ENCODE assay signal across 9 mouse cellular contexts in genomic region chr8:79384276-79385271, GRCm38 (mm10). TPM values are rescaled to one million over a fixed set of nuclear protein-coding genes. Genes with fewer than 3 reads are reported as not detected.
DNase-seq lines count a peak whose midpoint lies in the region; ATAC-seq and TF ChIP-seq lines count a peak whose summit lies in the region.
"Had no signal": no experiment of that assay in that cellular context is flagged by ENCODE, and none has a peak within 500 bp of the region (broad histone marks: within the 10 kb centered on the region; RNA-seq: fewer than 3 reads in every experiment).

No protein-coding gene starts in this region.

- H3K4me3 ChIP-seq in lung, embryonic 14.5 days (ENCODE audit: low read depth, low read length): no peak overlapping the region
- H3K4me3 ChIP-seq in heart, postnatal 0 days (ENCODE audit: low read depth, low read length): peak overlapping the region; percentile 8; the same call in 1 of the 2 replicates
- peak overlapping the region; percentile 12; the same call in 1 of the 2 replicates for H3K4me3 ChIP-seq in limb, embryonic 12.5 days (replicated peaks)
- peak overlapping the region; percentile 5; the same call in 1 of the 2 replicates for H3K4me3 ChIP-seq in neural tube, embryonic 13.5 days

- peak overlapping the region; percentile 34 for H3K4me2 ChIP-seq in lung, embryonic 14.5 days
- peak overlapping the region; percentile 35 for H3K4me2 ChIP-seq in heart, postnatal 0 days (ENCODE audit: low read depth, low read length)
- H3K4me2 ChIP-seq in limb, embryonic 12.5 days: peak overlapping the region; percentile 37
- peak overlapping the region; percentile 18 for H3K4me2 ChIP-seq in neural tube, embryonic 13.5 days

- no peak for TF ChIP-seq CTCF in lung, embryonic 14.5 days (IDR thresholded peaks at IDR 0.05; ENCODE audit: low read depth)
- no peak for TF ChIP-seq CTCF in heart, postnatal 0 days (IDR thresholded peaks at IDR 0.05; ENCODE audit: low read depth)

- peaks cover 7% of the 10 kb centered on the region; the same call in 1 of the 2 replicates for H3K4me1 ChIP-seq in lung, embryonic 14.5 days (ENCODE audit: insufficient read depth)
- peaks cover 31% of the 10 kb centered on the region for H3K4me1 ChIP-seq in heart, postnatal 0 days (ENCODE audit: control insufficient read depth, insufficient read depth)
- peaks cover 61% of the 10 kb centered on the region for H3K4me1 ChIP-seq in limb, embryonic 12.5 days (replicated peaks)
- peaks cover 76% of the 10 kb centered on the region for H3K4me1 ChIP-seq in neural tube, embryonic 13.5 days (replicated peaks)

- H3K9ac ChIP-seq in lung, embryonic 14.5 days: no peak overlapping the region
- no peak overlapping the region for H3K9ac ChIP-seq in heart, postnatal 0 days (replicated peaks; ENCODE audit: low read depth, low read length)
- H3K9ac ChIP-seq in limb, embryonic 12.5 days (replicated peaks): no peak overlapping the region
- peak overlapping the region; percentile 31; the same call in 1 of the 2 replicates for H3K9ac ChIP-seq in neural tube, embryonic 13.5 days

- DNase-seq in lung, embryonic 14.5 days: no peak
- no peak for DNase-seq in lung, postnatal 10 days
- no peak for DNase-seq in heart, postnatal 0 days (ENCODE audit: low spot score)
- no peak for DNase-seq in MN1 (ENCODE audit: low spot score)
- DNase-seq in right cerebral cortex, postnatal 10 days (ENCODE audit: low spot score in 2 of 2): no peak
- DNase-seq: cerebellum, adult 11 months; lung, adult 2 months had no signal

- no peak for ATAC-seq in lung, embryonic 14.5 days (ENCODE audit: insufficient read depth)
- ATAC-seq in heart, postnatal 0 days (ENCODE audit: insufficient read depth, low read depth): no peak
- ATAC-seq in limb, embryonic 12.5 days (ENCODE audit: insufficient number of reproducible peaks, insufficient read depth, low FRiP score, low TSS enrichment, low read depth): no peak
- ATAC-seq in neural tube, embryonic 13.5 days (ENCODE audit: low read depth): no peak

- 0 out of 2 replicates have a peak, but pooled peaks cover 2% of the 10 kb centered on the region for H3K36me3 ChIP-seq in lung, embryonic 14.5 days (ENCODE audit: insufficient read depth)
- no peaks in the 10 kb centered on the region for H3K36me3 ChIP-seq in heart, postnatal 0 days (replicated peaks; ENCODE audit: control insufficient read depth, insufficient read depth, low read length)
- peaks cover 10% of the 10 kb centered on the region for H3K36me3 ChIP-seq in limb, embryonic 12.5 days
- H3K36me3 ChIP-seq in neural tube, embryonic 13.5 days: peaks cover 13% of the 10 kb centered on the region

- H3K27me3 ChIP-seq in lung, embryonic 14.5 days (ENCODE audit: insufficient read depth, low read length): no peaks in the 10 kb centered on the region
- H3K27me3 ChIP-seq in heart, postnatal 0 days (ENCODE audit: control insufficient read depth, insufficient read depth, low read length): no peaks in the 10 kb centered on the region
- H3K27me3 ChIP-seq in limb, embryonic 12.5 days: no peaks in the 10 kb centered on the region
- H3K27me3 ChIP-seq in neural tube, embryonic 13.5 days: no peaks in the 10 kb centered on the region

- WGBS in lung, embryonic 14.5 days: 24% methylated on average over 25 of the region's 25 CpGs
- WGBS in heart, postnatal 0 days: 37% methylated on average over 25 of the region's 25 CpGs
- WGBS in limb, embryonic 12.5 days: 15% methylated on average over 25 of the region's 25 CpGs
- WGBS in neural tube, embryonic 13.5 days: 22% methylated on average over 25 of the region's 25 CpGs

- H3K27ac ChIP-seq in lung, embryonic 14.5 days (ENCODE audit: low read depth): no peak overlapping the region
- peak overlapping the region; percentile 38; the same call in 1 of the 2 replicates for H3K27ac ChIP-seq in heart, postnatal 0 days (ENCODE audit: low read depth)
- H3K27ac ChIP-seq in limb, embryonic 12.5 days: no peak overlapping the region
- H3K27ac ChIP-seq in neural tube, embryonic 13.5 days (replicated peaks): no peak overlapping the region

- no peaks in the 10 kb centered on the region for H3K9me3 ChIP-seq in lung, embryonic 14.5 days (ENCODE audit: low read depth, low read length)
- no peaks in the 10 kb centered on the region for H3K9me3 ChIP-seq in heart, postnatal 0 days (replicated peaks; ENCODE audit: control insufficient read depth, low read length)
- no peaks in the 10 kb centered on the region for H3K9me3 ChIP-seq in limb, embryonic 12.5 days
- H3K9me3 ChIP-seq in neural tube, embryonic 13.5 days: no peaks in the 10 kb centered on the region

- no peak for TF ChIP-seq EP300 in heart, postnatal 0 days (IDR thresholded peaks at IDR 0.05; ENCODE audit: low read depth)

RNA-seq across cellular contexts. Expression of gene Smad1, which starts 14.7 kb away (rescaled TPM):
- 52.1 and 52.2 TPM in 2 replicates for polyA plus RNA-seq in lung, embryonic 14.5 days (2014; fragmentation: Nextera tagmentation; extraction: Ambion mirVana)
- 22.8 and 31.5 TPM in 2 replicates for total RNA-seq in heart, postnatal 0 days (2014; rRNA removed; ENCODE audit: low replicate concordance)
- polyA plus RNA-seq in heart, postnatal 0 days (2015; fragmentation: Nextera tagmentation; extraction: Ambion mirVana): 13.4 and 14.0 TPM in 2 replicates
- polyA plus RNA-seq in limb, embryonic 12.5 days (2016; fragmentation: Nextera tagmentation; extraction: Ambion mirVana): 46.3 and 52.8 TPM in 2 replicates
- polyA plus RNA-seq in neural tube, embryonic 13.5 days (2015; fragmentation: Nextera tagmentation; extraction: Ambion mirVana): 68.7 and 72.1 TPM in 2 replicates
